Mouse (Mus musculus): ENCODE data around the gene Clic6. TPM values are rescaled to one million over a fixed set of nuclear protein-coding genes. Genes with fewer than 3 reads are reported as not detected.
"Not testable (repeated sequence)": the region's sequence is repeated elsewhere in the genome, so short reads cannot be mapped to it uniquely, and the experiment has no call there.

Gene Clic6
- polyA plus RNA-seq, 1 experiment from 2014 or later, result 3.8 TPM

DNA sequence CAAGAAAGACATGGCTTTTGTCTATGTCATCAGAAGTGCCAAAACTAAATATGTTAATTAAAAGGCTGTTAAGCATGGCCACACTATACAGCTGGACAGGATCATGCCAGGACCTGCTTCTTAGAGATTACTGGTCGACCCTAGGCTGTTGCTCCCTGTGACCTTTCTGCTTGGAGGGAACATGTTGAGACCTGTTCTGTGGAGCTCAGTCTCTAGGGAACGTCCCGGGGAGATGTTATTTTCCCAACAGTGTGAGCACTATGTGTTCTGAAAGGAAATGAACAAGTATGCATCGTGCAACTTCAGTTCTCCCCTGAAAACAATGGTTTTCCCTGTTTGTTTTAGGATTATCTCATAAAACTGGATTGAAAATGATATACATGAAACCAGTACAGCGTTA is 17.6 kb downstream of the Clic6 start:
- Histone ChIP-seq H3K4me2 (replicated peaks; ENCODE audit: low read depth, low read length) (no peak overlapping the region), H3K36me3 (ENCODE audit: control insufficient read depth, insufficient read depth, low read length) (no peaks in the 10 kb centered on the region), H3K9ac (ENCODE audit: low read depth, low read length) (no peak overlapping the region), H3K4me3 (ENCODE audit: low read length) (no peak overlapping the region), H3K27ac (ENCODE audit: low read depth, low read length) (no peak overlapping the region), H3K9me3 (ENCODE audit: control insufficient read depth, low read length) (no peaks in the 10 kb centered on the region), H3K27me3 (ENCODE audit: control insufficient read depth, insufficient read depth, low read length) (peaks cover 23% of the 10 kb centered on the region), H3K4me1 (ENCODE audit: control insufficient read depth, insufficient read depth, low read length) (peaks cover 9% of the 10 kb centered on the region; the same call in 1 of the 2 replicates)
- 60% methylated on average over 5 of the region's 5 CpGs for WGBS
- ATAC-seq (ENCODE audit: low FRiP score, low TSS enrichment), result no peak

DNA sequence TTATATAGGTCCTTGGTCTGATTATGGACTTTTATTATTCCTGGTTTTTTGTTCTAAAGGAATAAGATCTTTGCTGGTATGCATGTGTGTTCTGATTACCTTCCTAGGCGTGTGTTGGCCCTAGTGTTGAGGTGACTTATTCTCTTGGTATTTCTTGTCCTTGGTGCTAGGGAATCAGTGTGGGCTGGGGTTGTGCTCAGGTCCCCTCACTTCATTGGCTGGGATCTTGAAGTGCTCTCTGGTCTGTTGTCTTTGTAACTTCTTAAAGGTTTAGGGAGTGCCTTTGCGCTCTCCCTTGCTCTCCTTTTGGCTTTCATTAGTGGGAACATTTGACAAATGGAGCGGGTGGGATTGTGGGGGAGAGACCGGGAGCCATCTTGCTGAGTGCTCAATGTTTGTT is 22.0 kb downstream of the Clic6 start:
- Histone ChIP-seq H3K9me3 (ENCODE audit: control insufficient read depth, low read length) (no peaks in the 10 kb centered on the region), H3K4me1 (ENCODE audit: control insufficient read depth, insufficient read depth, low read length) (no peaks in the 10 kb centered on the region), H3K27ac (ENCODE audit: low read depth, low read length) (no peak overlapping the region), H3K36me3 (ENCODE audit: control insufficient read depth, insufficient read depth, low read length) (no peaks in the 10 kb centered on the region), H3K9ac (ENCODE audit: low read depth, low read length) (no peak overlapping the region), H3K4me2 (replicated peaks; ENCODE audit: low read depth, low read length) (no peak overlapping the region), H3K27me3 (ENCODE audit: control insufficient read depth, insufficient read depth, low read length) (no peaks in the 10 kb centered on the region), H3K4me3 (ENCODE audit: low read length) (no peak overlapping the region)
- ATAC-seq (ENCODE audit: low FRiP score, low TSS enrichment), result no peak
- WGBS, result 70% methylated on average over 4 of the region's 4 CpGs

GRCm38 (mm10) chr16:92510835-92511772 is 25.6 kb downstream of the Clic6 start:
- 80% methylated on average over 13 of the region's 13 CpGs for WGBS
- Histone ChIP-seq H3K27me3 (ENCODE audit: control insufficient read depth, insufficient read depth, low read length) (no peaks in the 10 kb centered on the region), H3K4me3 (ENCODE audit: low read length) (no peak overlapping the region), H3K9ac (ENCODE audit: low read depth, low read length) (no peak overlapping the region), H3K4me1 (ENCODE audit: control insufficient read depth, insufficient read depth, low read length) (no peaks in the 10 kb centered on the region), H3K36me3 (ENCODE audit: control insufficient read depth, insufficient read depth, low read length) (no peaks in the 10 kb centered on the region), H3K4me2 (replicated peaks; ENCODE audit: low read depth, low read length) (no peak overlapping the region), H3K27ac (ENCODE audit: low read depth, low read length) (no peak overlapping the region), H3K9me3 (ENCODE audit: control insufficient read depth, low read length) (no peaks in the 10 kb centered on the region)
- no peak for ATAC-seq (ENCODE audit: low FRiP score, low TSS enrichment)

DNA sequence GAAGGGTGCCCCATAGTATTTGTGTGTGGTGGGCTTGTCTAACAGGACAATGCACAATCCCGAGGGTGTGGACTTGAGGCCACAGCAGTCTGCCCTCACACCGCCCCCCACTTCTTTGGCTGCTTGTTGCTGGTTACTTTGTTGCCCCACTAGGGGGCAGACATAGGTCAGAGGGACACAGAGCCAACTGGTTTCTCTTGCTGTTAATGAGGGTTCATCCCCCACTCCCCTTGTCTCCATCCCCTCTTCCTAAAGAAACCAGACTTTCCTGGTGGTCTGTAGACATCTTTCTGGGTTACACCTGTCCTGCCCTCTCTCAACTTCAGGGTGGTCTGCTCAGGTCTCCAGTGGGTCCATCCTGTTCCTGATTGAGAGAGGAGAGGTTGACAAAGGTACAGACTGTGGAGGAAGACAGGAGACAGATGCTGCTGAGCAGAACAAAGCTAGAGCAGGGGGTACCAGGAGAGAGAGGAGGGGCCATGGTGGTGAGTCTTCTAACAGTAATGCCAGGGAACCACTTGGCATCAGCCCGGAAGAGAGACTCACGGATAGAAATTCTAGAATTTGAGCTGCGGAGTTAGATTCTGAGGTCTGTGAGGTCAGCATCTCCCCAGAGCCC is 26.3 kb downstream of the Clic6 start:
- WGBS, result 64% methylated on average over 5 of the region's 5 CpGs
- no peaks in the 10 kb centered on the region for H3K36me3 ChIP-seq (ENCODE audit: control insufficient read depth, insufficient read depth, low read length)
- H3K4me3 ChIP-seq (ENCODE audit: low read length), result no peak overlapping the region
- no peaks in the 10 kb centered on the region for H3K27me3 ChIP-seq (ENCODE audit: control insufficient read depth, insufficient read depth, low read length)
- no peak overlapping the region for H3K9ac ChIP-seq (ENCODE audit: low read depth, low read length)
- H3K27ac ChIP-seq (ENCODE audit: low read depth, low read length), result no peak overlapping the region
- no peaks in the 10 kb centered on the region for H3K9me3 ChIP-seq (ENCODE audit: control insufficient read depth, low read length)
- H3K4me2 ChIP-seq (replicated peaks; ENCODE audit: low read depth, low read length), result no peak overlapping the region
- ATAC-seq (ENCODE audit: low FRiP score, low TSS enrichment), result no peak
- H3K4me1 ChIP-seq (ENCODE audit: control insufficient read depth, insufficient read depth, low read length), result no peaks in the 10 kb centered on the region

DNA sequence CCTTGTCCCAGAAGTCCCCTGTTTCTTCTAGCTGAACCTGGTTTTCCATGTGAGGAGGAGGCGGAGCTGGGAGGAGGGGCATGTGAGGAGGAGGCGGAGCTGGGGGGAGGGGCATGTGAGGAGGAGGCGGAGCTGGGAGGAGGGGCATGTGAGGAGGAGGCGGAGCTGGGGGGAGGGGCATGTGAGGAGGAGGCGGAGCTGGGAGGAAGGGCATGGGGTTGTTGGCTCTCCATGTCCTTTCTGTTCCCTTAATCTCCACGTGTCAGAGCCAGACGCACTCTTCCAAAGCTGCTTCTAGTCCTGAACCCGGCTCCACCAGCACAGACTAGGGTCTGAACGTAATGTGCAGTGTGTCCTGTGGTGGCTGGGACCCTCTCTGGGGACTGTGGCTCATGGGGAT is 29.4 kb downstream of the Clic6 start:
- not testable (repeated sequence) for H3K27me3 ChIP-seq (ENCODE audit: control insufficient read depth, insufficient read depth, low read length); H3K4me1 ChIP-seq (ENCODE audit: control insufficient read depth, insufficient read depth, low read length); H3K27ac ChIP-seq (ENCODE audit: low read depth, low read length); H3K9me3 ChIP-seq (ENCODE audit: control insufficient read depth, low read length); H3K9ac ChIP-seq (ENCODE audit: low read depth, low read length); H3K4me2 ChIP-seq (replicated peaks; ENCODE audit: low read depth, low read length); H3K36me3 ChIP-seq (ENCODE audit: control insufficient read depth, insufficient read depth, low read length); H3K4me3 ChIP-seq (ENCODE audit: low read length); ATAC-seq (ENCODE audit: low FRiP score, low TSS enrichment)
- 71% methylated on average over 6 of the region's 9 CpGs for WGBS

DNA sequence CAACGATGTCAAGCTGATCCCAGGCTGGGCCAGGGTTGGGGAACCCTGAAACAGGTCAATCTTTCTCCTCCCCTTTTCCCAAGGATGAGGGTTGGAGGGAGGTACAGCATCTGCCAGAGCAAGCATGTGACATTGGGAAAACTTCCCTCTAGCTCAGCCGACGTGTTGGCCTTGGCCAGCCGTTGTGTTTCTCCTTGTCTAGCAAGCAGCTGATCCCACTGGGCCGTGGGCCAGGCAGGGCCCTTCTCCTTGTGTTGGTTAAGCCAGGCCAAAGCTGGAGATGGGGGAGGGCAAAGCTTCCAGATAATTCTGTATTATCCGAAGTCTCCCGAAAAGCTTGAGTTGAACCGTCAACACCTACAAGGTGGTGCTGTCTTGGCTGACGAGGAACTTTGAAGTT is 30.6 kb downstream of the Clic6 start:
- Histone ChIP-seq H3K4me1 (ENCODE audit: control insufficient read depth, insufficient read depth, low read length) (no peaks in the 10 kb centered on the region; the same call in 1 of the 2 replicates), H3K36me3 (ENCODE audit: control insufficient read depth, insufficient read depth, low read length) (no peaks in the 10 kb centered on the region)
- no peak for ATAC-seq (ENCODE audit: low FRiP score, low TSS enrichment)

GRCm38 (mm10) chr16:92518718-92519117 is 33.2 kb downstream of the Clic6 start:
- no peak for ATAC-seq (ENCODE audit: low FRiP score, low TSS enrichment)
- H3K4me2 ChIP-seq (replicated peaks; ENCODE audit: low read depth, low read length), result no peak overlapping the region

More for the DNA sequence above, 30.6 kb downstream of the Clic6 start:
- WGBS, result 80% methylated on average over 9 of the region's 9 CpGs
- no peak overlapping the region for H3K27ac ChIP-seq (ENCODE audit: low read depth, low read length)
- no peak overlapping the region for H3K4me2 ChIP-seq (replicated peaks; ENCODE audit: low read depth, low read length)
- no peak overlapping the region for H3K4me3 ChIP-seq (ENCODE audit: low read length)
- no peak overlapping the region for H3K9ac ChIP-seq (ENCODE audit: low read depth, low read length)
- H3K27me3 ChIP-seq (ENCODE audit: control insufficient read depth, insufficient read depth, low read length), result no peaks in the 10 kb centered on the region
- no peaks in the 10 kb centered on the region for H3K9me3 ChIP-seq (ENCODE audit: control insufficient read depth, low read length)

GRCm38 (mm10) chr16:92519820-92520492 is 34.4 kb downstream of the Clic6 start:
- no peak overlapping the region for H3K27ac ChIP-seq (ENCODE audit: low read depth, low read length)
- no peak overlapping the region for H3K9ac ChIP-seq (ENCODE audit: low read depth, low read length)
- no peaks in the 10 kb centered on the region; the same call in 1 of the 2 replicates for H3K4me1 ChIP-seq (ENCODE audit: control insufficient read depth, insufficient read depth, low read length)
- no peaks in the 10 kb centered on the region for H3K27me3 ChIP-seq (ENCODE audit: control insufficient read depth, insufficient read depth, low read length)
- no peak overlapping the region for H3K4me3 ChIP-seq (ENCODE audit: low read length)
- H3K9me3 ChIP-seq (ENCODE audit: control insufficient read depth, low read length), result no peaks in the 10 kb centered on the region
- ATAC-seq (ENCODE audit: low FRiP score, low TSS enrichment), result no peak
- no peak overlapping the region for H3K4me2 ChIP-seq (replicated peaks; ENCODE audit: low read depth, low read length)
- no peaks in the 10 kb centered on the region for H3K36me3 ChIP-seq (ENCODE audit: control insufficient read depth, insufficient read depth, low read length)
- 55% methylated on average over 13 of the region's 13 CpGs for WGBS

More at GRCm38 (mm10) chr16:92518718-92519117, 33.2 kb downstream of the Clic6 start:
- WGBS, result 29% methylated on average over 4 of the region's 4 CpGs
- Histone ChIP-seq H3K9ac (ENCODE audit: low read depth, low read length) (no peak overlapping the region), H3K36me3 (ENCODE audit: control insufficient read depth, insufficient read depth, low read length) (no peaks in the 10 kb centered on the region), H3K27ac (ENCODE audit: low read depth, low read length) (no peak overlapping the region), H3K9me3 (ENCODE audit: control insufficient read depth, low read length) (no peaks in the 10 kb centered on the region), H3K4me1 (ENCODE audit: control insufficient read depth, insufficient read depth, low read length) (no peaks in the 10 kb centered on the region; the same call in 1 of the 2 replicates), H3K4me3 (ENCODE audit: low read length) (no peak overlapping the region), H3K27me3 (ENCODE audit: control insufficient read depth, insufficient read depth, low read length) (no peaks in the 10 kb centered on the region)

All from kidney, embryonic 14.5 days (tissue).